Mouse (Mus musculus): ENCODE measurements at regions not wholly inside any gene's neighbourhood (a gene's known extent, or its start where the extent isn't known, plus 50 kb on each side); places are given as distances from the start of the nearest gene placed in this dataset.

- no peak overlapping the region for H3K4me3 ChIP-seq
- no peak for ATAC-seq (ENCODE audit: insufficient number of reproducible peaks, low FRiP score)
- no peak overlapping the region for H3K9ac ChIP-seq
- no peak overlapping the region for H3K27ac ChIP-seq (ENCODE audit: poor library complexity, severe bottlenecking)
- H3K27me3 ChIP-seq (replicated peaks), result no peaks in the 10 kb centered on the region
- no peaks in the 10 kb centered on the region for H3K9me3 ChIP-seq (replicated peaks)
- H3K4me1 ChIP-seq (replicated peaks), result no peaks in the 10 kb centered on the region
- no peaks in the 10 kb centered on the region for H3K36me3 ChIP-seq
- no peak overlapping the region for H3K4me2 ChIP-seq
- 65% methylated on average over 2 of the region's 2 CpGs for WGBS
These were observed 62.9 kb downstream of the Cst10 start for GRCm38 (mm10) chr2:149467801-149468200.

- H3K27me3 ChIP-seq (replicated peaks), result no peaks in the 10 kb centered on the region
- 62% methylated on average over 2 of the region's 2 CpGs for WGBS
- no peak overlapping the region for H3K4me3 ChIP-seq
These were observed 67.6 kb downstream of the Cst10 start for GRCm38 (mm10) chr2:149472411-149472810.

GRCm38 (mm10) chr2:149493280-149493988 lies 88.6 kb downstream of the Cst10 start:
- ATAC-seq (ENCODE audit: insufficient number of reproducible peaks, low FRiP score), result no peak
- no peak overlapping the region for H3K4me2 ChIP-seq

More at GRCm38 (mm10) chr2:149472411-149472810, 67.6 kb downstream of the Cst10 start:
- no peak overlapping the region for H3K9ac ChIP-seq
- ATAC-seq (ENCODE audit: insufficient number of reproducible peaks, low FRiP score), result no peak
- H3K36me3 ChIP-seq, result no peaks in the 10 kb centered on the region
- no peaks in the 10 kb centered on the region for H3K9me3 ChIP-seq (replicated peaks)
- H3K4me2 ChIP-seq, result no peak overlapping the region
- no peak overlapping the region for H3K27ac ChIP-seq (ENCODE audit: poor library complexity, severe bottlenecking)
- no peaks in the 10 kb centered on the region for H3K4me1 ChIP-seq (replicated peaks)

DNA sequence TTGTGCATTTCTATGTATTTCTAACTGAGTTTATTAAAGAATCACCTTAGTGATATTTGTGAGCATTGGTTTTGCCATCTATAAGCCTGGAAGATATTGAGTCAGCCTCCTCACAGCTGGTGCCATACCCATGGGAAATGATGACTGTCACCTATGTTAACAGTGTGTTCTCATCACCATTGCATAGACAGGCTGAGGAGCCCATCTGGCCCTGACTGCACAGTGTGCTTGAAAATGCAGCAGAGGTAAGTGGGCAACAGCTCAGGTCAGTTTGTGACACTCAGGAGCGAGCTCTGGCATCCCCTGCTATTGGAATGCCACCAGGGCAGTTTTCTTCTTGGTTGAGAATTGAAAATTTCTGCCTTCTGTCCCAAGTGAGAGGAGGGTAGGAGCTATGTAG lies 108.0 kb downstream of the Cst10 start:
- H3K9me3 ChIP-seq (replicated peaks), result 0 out of 2 replicates have a peak, but pooled peaks cover 2% of the 10 kb centered on the region
- H3K4me3 ChIP-seq, result no peak overlapping the region
- no peak for ATAC-seq (ENCODE audit: insufficient number of reproducible peaks, low FRiP score)
- H3K27me3 ChIP-seq (replicated peaks), result no peaks in the 10 kb centered on the region
- H3K4me2 ChIP-seq, result no peak overlapping the region
- WGBS, result 79% methylated on average over 1 of the region's 1 CpGs
- no peaks in the 10 kb centered on the region for H3K4me1 ChIP-seq (replicated peaks)
- H3K36me3 ChIP-seq, result no peaks in the 10 kb centered on the region
- no peak overlapping the region for H3K27ac ChIP-seq (ENCODE audit: poor library complexity, severe bottlenecking)
- H3K9ac ChIP-seq, result no peak overlapping the region

More at GRCm38 (mm10) chr2:149493280-149493988, 88.6 kb downstream of the Cst10 start:
- H3K36me3 ChIP-seq, result no peaks in the 10 kb centered on the region
- H3K9me3 ChIP-seq (replicated peaks), result peaks cover 5% of the 10 kb centered on the region; the same call in 1 of the 2 replicates
- no peak overlapping the region for H3K4me3 ChIP-seq
- no peaks in the 10 kb centered on the region for H3K27me3 ChIP-seq (replicated peaks)
- H3K27ac ChIP-seq (ENCODE audit: poor library complexity, severe bottlenecking), result no peak overlapping the region
- WGBS, result 55% methylated on average over 2 of the region's 2 CpGs
- no peaks in the 10 kb centered on the region for H3K4me1 ChIP-seq (replicated peaks)
- no peak overlapping the region for H3K9ac ChIP-seq

GRCm38 (mm10) chr2:149524424-149524823 lies 119.6 kb downstream of the Cst10 start:
- Histone ChIP-seq H3K9ac (no peak overlapping the region), H3K27me3 (replicated peaks) (no peaks in the 10 kb centered on the region), H3K4me2 (no peak overlapping the region), H3K27ac (ENCODE audit: poor library complexity, severe bottlenecking) (no peak overlapping the region), H3K4me1 (replicated peaks) (no peaks in the 10 kb centered on the region), H3K4me3 (no peak overlapping the region), H3K9me3 (replicated peaks) (no peaks in the 10 kb centered on the region), H3K36me3 (no peaks in the 10 kb centered on the region)
- ATAC-seq (ENCODE audit: insufficient number of reproducible peaks, low FRiP score), result no peak

GRCm38 (mm10) chr2:149542837-149543236 lies 138.0 kb downstream of the Cst10 start:
- Histone ChIP-seq H3K4me3 (no peak overlapping the region), H3K27ac (ENCODE audit: poor library complexity, severe bottlenecking) (no peak overlapping the region), H3K4me1 (replicated peaks) (no peaks in the 10 kb centered on the region), H3K9me3 (replicated peaks) (0 out of 2 replicates have a peak, but pooled peaks cover 5% of the 10 kb centered on the region), H3K4me2 (no peak overlapping the region), H3K36me3 (no peaks in the 10 kb centered on the region), H3K9ac (no peak overlapping the region), H3K27me3 (replicated peaks) (no peaks in the 10 kb centered on the region)
- WGBS, result 65% methylated on average over 2 of the region's 2 CpGs
- ATAC-seq (ENCODE audit: insufficient number of reproducible peaks, low FRiP score), result no peak

GRCm38 (mm10) chr2:149545708-149546107 lies 140.9 kb downstream of the Cst10 start:
- Histone ChIP-seq H3K36me3 (no peaks in the 10 kb centered on the region), H3K4me1 (replicated peaks) (no peaks in the 10 kb centered on the region), H3K9ac (no peak overlapping the region), H3K27me3 (replicated peaks) (no peaks in the 10 kb centered on the region), H3K27ac (ENCODE audit: poor library complexity, severe bottlenecking) (no peak overlapping the region), H3K4me2 (no peak overlapping the region), H3K4me3 (no peak overlapping the region), H3K9me3 (replicated peaks) (no peaks in the 10 kb centered on the region)
- ATAC-seq (ENCODE audit: insufficient number of reproducible peaks, low FRiP score), result no peak
- WGBS, result 62% methylated on average over 2 of the region's 2 CpGs

GRCm38 (mm10) chr2:149546639-149547200 lies 141.9 kb downstream of the Cst10 start:
- no peak overlapping the region for H3K4me2 ChIP-seq
- 82% methylated on average over 2 of the region's 2 CpGs for WGBS

DNA sequence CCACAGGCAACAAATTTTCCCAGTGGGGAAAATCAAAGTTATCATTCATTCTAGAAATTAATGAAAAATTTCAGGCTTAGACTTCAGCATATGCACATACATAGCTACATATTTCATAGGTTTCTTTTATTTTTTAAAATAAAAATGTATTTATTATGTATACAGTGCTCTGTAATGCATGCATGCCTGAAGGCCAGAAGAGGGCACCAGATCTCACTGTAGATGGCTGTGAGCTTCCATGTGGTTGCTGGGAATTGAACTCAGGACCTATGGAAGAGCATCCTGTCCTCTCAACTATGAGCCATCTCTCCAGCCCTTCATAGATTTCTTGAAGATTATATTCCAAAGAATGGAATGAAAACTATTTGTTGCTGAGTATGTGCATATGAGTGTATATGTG lies 150.4 kb downstream of the Cst10 start:
- H3K4me1 ChIP-seq (replicated peaks), result no peaks in the 10 kb centered on the region
- no peak overlapping the region for H3K27ac ChIP-seq (ENCODE audit: poor library complexity, severe bottlenecking)
- H3K9me3 ChIP-seq (replicated peaks), result no peaks in the 10 kb centered on the region
- no peak overlapping the region for H3K4me2 ChIP-seq
- H3K4me3 ChIP-seq, result no peak overlapping the region
- no peak overlapping the region for H3K9ac ChIP-seq
- ATAC-seq (ENCODE audit: insufficient number of reproducible peaks, low FRiP score), result no peak
- no peaks in the 10 kb centered on the region for H3K27me3 ChIP-seq (replicated peaks)
- H3K36me3 ChIP-seq, result no peaks in the 10 kb centered on the region

More at GRCm38 (mm10) chr2:149546639-149547200, 141.9 kb downstream of the Cst10 start:
- Histone ChIP-seq H3K9ac (no peak overlapping the region), H3K4me1 (replicated peaks) (no peaks in the 10 kb centered on the region), H3K9me3 (replicated peaks) (no peaks in the 10 kb centered on the region), H3K4me3 (no peak overlapping the region), H3K36me3 (no peaks in the 10 kb centered on the region), H3K27ac (ENCODE audit: poor library complexity, severe bottlenecking) (no peak overlapping the region), H3K27me3 (replicated peaks) (no peaks in the 10 kb centered on the region)
- no peak for ATAC-seq (ENCODE audit: insufficient number of reproducible peaks, low FRiP score)

DNA sequence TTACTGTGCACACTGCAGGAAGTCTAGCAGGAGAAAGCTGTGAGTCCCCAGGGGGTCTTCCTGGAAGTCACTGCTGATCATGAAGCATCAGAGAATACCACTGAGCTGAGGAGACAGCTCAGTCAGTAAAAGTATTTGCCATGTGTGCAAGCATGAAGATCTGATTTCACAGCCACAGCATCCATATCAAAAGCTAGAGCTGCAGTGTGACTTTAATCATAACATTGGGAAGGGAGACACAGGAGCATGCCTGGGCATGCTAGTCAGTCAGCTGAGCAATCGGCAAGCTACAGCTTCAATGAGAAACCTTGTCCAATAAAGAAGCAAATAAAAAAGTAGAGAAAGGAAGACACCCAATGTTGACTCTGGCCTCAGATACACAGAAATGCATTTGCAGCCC lies 168.9 kb downstream of the Cst10 start:
- WGBS, result 74% methylated on average over 1 of the region's 1 CpGs
- H3K36me3 ChIP-seq, result no peaks in the 10 kb centered on the region
- H3K4me2 ChIP-seq, result no peak overlapping the region
- no peaks in the 10 kb centered on the region for H3K9me3 ChIP-seq (replicated peaks)
- H3K4me3 ChIP-seq, result no peak overlapping the region
- no peaks in the 10 kb centered on the region for H3K4me1 ChIP-seq (replicated peaks)
- H3K9ac ChIP-seq, result no peak overlapping the region
- no peak overlapping the region for H3K27ac ChIP-seq (ENCODE audit: poor library complexity, severe bottlenecking)
- no peaks in the 10 kb centered on the region for H3K27me3 ChIP-seq (replicated peaks)
- ATAC-seq (ENCODE audit: insufficient number of reproducible peaks, low FRiP score), result no peak

DNA sequence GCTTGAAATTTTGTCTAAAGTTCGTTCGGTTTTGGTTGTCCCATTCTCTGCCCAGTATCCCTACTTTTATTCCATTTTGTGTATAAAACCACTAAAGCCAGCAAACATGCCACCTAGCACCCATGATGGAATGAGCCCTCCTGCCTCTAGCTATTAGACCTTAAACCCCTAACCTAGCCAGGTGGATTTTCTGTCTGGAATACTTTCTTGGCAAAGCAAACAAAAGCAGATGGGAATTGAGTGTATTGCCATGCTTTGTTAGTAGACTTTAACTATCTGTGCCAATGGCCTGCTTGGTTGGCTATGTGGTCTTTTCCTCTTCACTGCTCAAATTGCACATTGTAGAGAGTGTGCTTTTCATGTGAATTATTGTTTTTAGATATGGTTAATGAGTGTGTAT lies 197.7 kb downstream of the Cst10 start:
- no peak for ATAC-seq (ENCODE audit: insufficient number of reproducible peaks, low FRiP score)
- H3K27me3 ChIP-seq (replicated peaks), result no peaks in the 10 kb centered on the region

DNA sequence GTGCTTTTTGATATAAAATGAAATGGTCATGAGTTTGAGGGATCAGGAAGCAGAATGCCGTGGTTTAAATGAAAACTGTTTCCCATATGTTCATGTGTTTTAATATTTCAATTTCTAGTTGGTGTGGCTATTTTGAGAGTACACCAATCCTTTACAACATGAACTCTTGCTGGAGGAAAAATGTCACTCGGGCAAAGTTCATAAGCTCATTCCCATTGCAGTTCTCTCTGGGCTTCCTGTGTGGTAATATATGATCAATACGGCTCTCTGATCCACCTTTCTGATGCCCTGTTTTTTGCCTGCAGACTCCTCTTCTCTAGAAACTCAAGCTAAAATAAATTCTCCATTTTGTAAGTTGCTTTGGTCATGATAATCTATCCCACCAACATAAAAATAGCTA lies 208.5 kb downstream of the Cst10 start:
- H3K27me3 ChIP-seq (replicated peaks), result no peaks in the 10 kb centered on the region
- H3K9me3 ChIP-seq (replicated peaks), result no peaks in the 10 kb centered on the region
- no peak for ATAC-seq (ENCODE audit: insufficient number of reproducible peaks, low FRiP score)
- no peak overlapping the region for H3K4me2 ChIP-seq
- no peak overlapping the region for H3K27ac ChIP-seq (ENCODE audit: poor library complexity, severe bottlenecking)
- H3K9ac ChIP-seq, result no peak overlapping the region
- H3K36me3 ChIP-seq, result no peaks in the 10 kb centered on the region
- H3K4me3 ChIP-seq, result no peak overlapping the region
- 75% methylated on average over 3 of the region's 3 CpGs for WGBS
- H3K4me1 ChIP-seq (replicated peaks), result no peaks in the 10 kb centered on the region

More for the DNA sequence above, 197.7 kb downstream of the Cst10 start:
- H3K36me3 ChIP-seq, result no peaks in the 10 kb centered on the region
- no peak overlapping the region for H3K4me3 ChIP-seq
- no peaks in the 10 kb centered on the region for H3K9me3 ChIP-seq (replicated peaks)
- 75% methylated on average over 2 of the region's 2 CpGs for WGBS
- H3K9ac ChIP-seq, result no peak overlapping the region
- H3K27ac ChIP-seq (ENCODE audit: poor library complexity, severe bottlenecking), result no peak overlapping the region
- H3K4me2 ChIP-seq, result no peak overlapping the region
- H3K4me1 ChIP-seq (replicated peaks), result no peaks in the 10 kb centered on the region
